Mouse (Mus musculus) yolk sac, embryonic 10.5 days (tissue): ENCODE results near the gene Fblim1.

Experiments
- DNase-seq: peaks from one replicate; pipeline ENCODE4 v3.0.0-alpha.2; 2017; ENCODE audit warnings: low spot score

The Fblim1 gene

DNA sequence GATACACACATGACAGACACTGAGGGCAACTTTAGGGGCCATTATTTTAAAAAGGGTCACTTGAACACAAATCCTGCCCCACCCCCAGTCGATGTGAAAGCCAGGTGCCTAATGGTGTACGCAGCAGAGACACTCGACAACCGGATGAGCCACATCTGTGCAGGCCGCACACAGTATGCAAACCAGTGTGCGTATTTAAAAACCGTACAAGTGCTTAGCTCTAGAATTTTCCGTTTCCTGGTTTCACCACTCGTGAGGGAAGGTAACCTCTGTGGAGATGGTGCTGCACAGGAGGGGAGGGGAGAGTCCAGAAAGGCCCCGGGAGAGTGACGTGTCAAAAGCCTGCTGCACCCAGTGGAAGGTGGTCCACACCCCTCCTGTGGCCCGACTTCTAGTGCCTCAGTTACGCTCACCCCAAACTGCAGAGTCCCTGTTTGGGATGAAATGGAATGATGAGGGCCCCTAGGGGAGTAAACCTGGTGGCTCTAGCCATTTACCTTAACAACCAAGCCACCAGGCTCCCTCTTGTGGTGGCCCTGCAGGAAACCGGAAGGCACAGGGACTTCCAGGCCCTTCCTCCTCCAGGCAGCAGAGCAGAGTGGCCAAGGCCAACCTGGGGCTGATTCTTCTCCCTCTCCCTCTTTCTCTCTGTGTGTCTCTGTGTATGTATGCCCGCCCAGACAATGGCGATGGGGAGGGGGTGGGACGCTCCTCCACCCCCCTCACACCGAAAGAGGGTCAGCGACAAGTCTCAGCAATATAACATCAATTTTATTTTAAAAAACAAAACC lies 19.3 kb upstream of the Fblim1 start:
- DNase-seq, result peak; percentile 44

DNA sequence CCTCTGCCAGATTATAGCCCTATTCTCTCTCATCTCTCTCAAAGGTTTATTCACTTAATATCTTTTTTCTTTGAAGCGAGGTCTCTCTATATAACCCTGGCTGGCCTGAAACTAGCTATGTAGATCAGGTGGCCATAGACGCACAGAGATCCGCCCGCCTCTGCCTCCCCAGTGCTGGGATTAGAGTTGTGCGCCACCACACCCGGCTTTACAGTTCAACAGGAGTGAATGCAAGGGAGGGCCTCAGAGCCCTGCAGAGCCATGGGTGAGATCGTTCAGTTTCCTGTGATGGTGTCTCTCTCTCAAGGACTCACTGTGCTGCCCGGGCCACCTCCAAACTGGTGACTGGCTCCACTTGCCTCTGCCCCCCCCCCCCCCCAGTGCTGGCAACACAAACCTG lies 18.2 kb upstream of the Fblim1 start:
- DNase-seq, result no peak

DNA sequence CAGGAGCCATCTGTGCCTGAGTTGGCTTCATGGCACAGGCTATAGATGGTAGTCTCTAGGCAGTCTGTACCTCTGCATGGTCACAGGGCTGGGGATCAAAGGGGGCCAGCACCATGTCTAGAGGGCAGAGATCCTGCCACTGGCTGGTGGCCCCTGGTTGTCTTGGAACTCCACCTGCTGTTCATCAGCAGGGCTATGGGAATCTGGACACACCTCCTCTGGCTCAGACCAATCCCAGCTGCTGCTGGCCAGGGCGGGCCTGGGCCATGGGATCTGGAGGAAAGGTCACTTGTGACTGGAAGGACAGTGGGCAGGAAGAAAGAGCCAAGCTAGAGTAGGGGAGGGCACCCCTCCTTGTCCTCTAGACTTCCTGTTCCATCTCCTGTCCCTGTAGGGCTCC lies 17.8 kb upstream of the Fblim1 start, which contains the start of gene Slc25a34:
Gene Slc25a34 (minus strand): TSS at position 156 of the 400 bp plus-strand sequence.
- peak; percentile 81 for DNase-seq

DNA sequence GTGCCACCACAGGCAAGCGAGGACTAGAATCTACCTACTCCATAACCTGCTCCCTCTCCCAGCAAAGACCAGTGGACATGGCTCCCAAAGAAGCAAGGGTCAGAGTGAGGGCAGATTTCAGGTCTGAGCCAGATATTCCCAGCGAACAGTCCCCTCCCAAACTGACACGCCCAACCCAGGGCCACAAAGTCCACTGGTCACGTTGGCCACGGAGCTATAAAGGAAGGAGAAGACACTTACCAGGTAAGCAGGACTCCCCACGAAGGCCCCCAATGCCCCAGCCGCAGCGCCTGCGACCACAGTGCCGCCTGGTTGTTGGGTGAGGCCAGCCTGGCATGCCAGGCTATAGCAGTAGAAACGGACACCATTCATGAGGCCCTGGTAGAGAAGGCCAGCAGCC lies 17.1 kb upstream of the Fblim1 start:
- peak; percentile 79 for DNase-seq

DNA sequence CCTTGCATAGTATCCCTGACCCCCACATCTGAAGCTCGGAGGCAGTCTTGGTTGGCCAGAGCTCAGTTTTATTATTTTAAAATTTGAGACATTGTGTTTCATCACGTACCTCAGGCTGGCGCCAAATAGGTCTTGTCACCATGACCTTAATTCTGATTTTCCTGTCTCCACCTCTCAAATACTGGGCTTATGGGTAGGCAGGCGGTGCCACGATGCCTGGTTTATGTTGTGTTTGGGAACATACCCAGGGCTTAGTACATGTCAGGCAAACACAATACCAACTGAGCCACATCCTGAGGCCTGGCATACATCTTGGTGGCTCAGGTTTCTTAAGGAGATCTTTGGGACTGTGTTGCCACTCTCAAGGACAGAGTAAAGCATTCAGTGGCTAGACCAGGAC lies 16.7 kb upstream of the Fblim1 start:
- no peak for DNase-seq

DNA sequence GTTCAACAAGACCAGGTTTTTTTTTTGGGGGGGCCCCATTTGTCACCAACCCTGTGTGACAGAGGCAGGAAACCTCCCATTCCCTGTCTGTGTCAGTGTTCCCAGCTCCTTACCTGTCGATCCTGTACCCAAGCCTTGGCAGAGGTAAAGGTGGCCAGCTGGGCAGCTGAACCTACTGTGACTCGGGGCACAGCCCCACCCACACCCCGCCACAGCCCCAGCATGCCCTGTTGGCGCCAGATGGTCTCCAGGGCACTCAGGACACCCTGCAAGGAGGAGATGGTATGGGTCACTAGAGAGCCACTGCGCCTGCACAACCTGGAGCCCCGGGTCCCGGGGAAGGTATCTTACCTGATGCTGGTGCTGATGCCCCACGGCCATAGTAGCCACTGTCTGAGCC lies 16.2 kb upstream of the Fblim1 start:
- DNase-seq, result no peak

DNA sequence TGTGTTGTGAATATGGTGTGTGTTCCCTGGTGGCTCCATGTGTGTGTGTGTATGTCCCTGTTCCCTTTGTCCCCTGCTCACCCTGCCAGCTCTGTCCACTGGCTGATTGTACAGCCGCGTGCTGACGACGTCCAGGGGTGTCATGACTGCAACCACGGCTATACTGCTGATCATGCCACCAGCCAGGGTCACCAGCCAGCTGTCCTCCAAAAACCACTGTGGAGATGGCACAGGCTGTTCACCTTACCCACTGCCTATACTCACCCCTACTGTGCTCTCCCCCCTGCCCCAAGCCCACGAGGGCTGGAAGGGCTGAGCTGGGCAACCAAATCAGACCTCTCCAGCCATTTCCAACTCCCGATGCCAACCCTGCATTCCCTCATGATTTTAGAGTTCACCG lies 15.4 kb upstream of the Fblim1 start:
- no peak for DNase-seq

DNA sequence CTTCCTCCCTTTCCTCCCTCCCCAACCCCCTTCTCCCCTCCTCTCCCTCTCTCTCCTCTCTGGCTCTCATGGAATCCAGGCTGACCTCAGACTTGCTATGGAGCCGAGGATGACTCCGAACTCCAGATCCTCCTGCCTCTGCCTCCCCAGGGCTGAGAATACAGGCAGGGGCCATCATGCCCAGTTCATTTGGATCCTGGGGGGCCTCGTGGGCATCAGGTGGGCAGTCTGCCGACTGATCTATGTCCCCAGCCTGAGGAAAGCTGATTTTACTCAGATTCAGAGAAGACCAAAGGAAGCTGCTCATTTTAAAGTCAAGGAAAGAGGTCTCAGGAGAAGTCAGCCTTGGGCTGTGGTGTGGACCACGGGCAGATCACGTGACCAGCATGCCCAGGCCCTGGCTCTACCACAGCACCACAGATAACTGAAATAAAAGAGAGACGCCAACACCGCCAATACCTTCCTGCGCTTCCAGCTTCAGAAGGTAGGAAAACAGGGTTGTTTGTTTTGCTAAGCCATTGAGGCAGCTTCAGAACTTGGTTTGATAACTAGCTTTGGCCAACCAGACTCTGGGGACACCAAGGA lies 13.5 kb upstream of the Fblim1 start:
- no peak for DNase-seq

DNA sequence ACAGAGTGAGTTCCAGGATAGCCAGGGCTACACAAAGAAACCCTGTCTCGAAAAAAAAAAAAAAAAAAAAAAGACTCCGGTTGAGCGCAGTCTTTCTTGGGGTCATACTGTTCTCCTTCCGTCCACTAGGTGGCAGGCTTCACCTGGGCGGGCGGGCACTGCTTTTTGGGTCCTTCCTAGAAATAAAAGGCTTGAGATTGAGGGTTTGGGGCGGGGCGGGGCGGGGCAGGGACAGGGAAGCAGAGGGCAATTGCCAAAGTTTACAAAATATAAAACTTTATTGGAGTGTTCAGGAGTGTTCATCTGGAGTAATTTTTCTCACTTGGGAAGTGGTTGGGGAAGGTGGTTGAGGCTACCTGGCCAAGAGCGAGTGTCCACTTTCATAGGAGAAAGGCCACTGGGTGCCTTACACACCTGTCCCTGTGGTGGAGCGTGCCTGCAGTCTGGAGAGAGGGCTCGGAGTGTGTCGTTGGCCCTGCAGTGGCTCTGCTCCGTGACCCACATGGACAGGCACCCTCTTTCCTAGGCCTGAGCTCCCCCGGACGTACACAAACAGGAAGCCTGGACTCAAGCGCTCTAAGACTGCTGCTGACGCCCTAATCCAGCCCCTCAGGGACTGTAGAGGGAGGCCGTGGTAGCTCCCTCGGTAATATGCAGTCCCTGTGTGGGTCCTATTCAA lies 12.8 kb upstream of the Fblim1 start, which contains the start of gene Tmem82:
Gene Tmem82 (minus strand): TSS at position 69 of the 679 bp plus-strand sequence.
- DNase-seq, result peak; percentile 48

DNA sequence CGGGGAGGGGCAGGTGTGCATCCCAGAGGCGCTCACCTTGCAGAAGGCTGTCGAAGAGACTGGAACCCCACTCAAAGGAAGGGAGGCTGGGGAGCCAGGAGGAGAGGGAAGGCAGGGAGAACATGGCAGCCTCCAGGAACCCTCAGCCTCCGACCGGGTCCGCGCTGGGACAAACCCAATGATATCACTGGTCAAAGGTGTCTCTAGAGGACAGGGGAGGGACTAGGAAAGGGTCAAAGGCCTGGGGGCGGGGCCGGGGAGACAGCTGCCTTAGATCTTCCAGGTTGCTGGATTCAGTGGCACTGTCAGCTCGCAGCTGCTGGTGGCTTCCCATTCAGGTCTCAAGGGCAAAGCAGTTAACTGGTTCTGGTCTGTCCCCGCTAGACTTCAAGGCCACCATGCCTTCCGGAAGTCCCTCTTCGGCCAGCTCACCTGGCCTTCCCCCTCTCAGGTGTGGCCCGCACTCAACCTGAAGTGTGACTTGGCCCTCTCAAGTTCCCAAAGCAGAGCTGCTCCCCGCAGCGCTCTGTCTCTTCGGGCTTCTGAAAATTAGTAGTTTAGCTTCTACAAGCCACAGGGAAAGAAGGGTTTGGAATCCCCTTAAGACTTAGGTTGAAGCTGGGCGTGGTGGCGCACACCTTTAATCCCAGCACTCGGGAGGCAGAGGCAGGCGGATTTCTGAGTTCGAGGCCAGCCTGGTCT lies 12.1 kb upstream of the Fblim1 start:
- peak; percentile 88 for DNase-seq

DNA sequence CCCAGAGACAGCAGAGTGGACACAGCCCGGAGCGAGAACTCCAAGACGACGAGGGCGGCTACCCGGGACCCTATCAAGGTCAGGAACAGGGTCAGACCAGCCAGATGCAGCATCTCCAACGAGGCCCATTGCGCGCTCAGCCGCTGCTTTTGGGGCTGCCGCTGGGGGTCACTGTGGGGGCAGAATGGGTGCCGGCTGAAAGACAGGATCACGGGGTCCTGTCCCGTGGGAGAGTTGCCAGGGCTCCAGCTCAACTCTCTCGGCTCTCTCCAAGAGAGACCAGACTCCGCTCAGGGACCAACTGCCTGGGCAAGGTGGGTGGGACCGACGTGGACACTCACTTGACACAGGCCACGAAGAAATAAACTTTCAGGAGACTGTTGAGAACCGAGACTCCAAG lies 11.4 kb upstream of the Fblim1 start:
- peak; percentile 77 for DNase-seq

DNA sequence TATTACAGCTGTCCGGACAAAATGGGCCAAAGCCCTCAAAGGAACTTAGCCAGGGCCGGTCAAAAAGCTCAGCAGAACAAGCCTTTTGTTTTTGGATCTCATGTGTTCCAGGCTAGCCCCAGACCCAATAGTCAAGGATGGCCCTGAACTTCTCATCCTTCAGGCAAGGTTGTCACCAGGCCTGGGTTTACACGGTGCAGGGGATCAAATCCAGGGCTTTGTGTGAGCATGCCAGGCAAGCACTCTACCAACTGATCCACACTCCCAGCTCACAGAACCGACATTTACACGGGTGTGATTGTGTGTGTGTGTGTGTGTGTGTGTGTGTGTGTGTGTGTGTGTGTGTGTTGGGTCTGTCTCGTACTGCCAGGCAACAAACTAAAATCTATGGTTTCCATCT lies 10.9 kb upstream of the Fblim1 start:
- DNase-seq, result no peak

DNA sequence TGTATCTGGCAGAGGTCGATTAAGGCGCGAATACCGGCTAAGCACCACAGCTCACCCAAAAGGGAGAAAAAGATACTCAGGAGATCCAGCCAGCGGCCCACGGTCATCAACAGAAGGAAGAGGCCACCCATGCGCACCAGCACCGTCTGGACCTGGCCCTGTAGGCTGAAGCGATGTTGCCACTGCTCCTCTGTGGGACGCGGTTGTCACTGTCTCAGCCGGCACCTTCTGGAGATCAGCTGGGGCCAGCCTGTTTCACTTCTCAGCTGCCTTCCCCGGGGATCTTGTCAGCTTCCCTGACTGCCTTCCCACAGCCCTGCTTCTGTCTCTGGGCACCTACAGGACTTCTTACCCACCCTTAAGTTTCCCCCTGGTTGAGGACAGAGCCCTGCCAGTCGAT lies 9.1 kb upstream of the Fblim1 start:
- DNase-seq, result no peak

DNA sequence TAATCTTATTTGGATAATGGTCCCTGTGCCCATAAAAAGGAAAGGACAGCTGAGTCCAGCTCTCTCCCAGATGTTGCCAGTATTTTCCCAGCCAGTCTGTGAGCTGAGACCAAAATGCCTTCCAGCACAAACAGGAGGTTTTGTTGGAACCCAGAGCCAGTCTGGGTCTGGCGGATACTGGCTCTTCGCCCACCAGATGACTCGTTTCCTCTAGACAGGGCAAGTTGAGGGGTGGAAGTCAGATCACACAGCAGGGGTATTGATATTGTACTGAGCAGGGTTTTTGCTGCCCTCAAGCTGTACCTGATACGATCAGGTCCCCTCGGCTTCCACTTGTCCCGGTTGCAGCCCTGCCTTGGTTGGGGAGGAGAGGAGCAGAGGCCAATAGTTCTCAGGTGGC lies 3.6 kb upstream of the Fblim1 start:
- DNase-seq, result no peak

DNA sequence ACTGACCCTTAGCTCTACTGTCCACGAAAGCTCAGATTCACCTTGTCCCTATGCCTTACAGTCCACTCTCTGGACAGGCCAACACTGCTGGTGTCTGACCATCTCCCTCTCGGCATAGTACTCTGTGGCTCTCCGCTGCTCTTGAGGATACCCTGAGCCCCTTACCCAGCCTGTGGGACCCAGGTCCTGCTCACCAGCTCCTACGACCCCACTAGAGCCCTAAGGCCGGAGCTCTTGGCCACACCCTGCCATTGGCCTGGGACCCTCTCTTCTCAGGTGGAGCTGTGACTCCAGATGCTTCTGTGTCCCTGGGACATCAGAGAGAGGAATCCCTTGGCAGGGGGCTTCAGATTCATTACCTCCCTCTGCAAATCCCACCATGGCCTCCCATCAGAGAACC lies 475 bp downstream of the Fblim1 start:
- DNase-seq, result no peak

DNA sequence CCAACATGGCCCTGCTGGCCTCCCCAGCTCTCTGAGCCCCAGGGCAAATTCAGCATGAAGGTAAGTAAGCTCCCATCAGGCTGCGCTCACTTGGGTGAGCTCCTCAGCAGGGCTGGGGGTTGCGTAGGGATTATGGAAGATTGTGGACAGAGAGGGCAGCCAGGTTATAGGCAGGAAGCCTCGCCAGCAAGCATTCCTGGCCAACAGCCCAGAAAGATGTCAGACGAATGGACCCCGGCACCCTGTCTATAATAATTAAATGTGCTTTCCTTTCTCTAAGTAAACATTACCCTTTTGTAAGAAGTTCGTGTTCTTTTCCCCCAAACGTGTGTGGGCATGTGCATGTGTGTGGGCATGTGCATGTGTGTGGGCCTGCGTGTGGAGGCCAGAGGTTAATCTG lies 1.4 kb downstream of the Fblim1 start:
- DNase-seq, result no peak

DNA sequence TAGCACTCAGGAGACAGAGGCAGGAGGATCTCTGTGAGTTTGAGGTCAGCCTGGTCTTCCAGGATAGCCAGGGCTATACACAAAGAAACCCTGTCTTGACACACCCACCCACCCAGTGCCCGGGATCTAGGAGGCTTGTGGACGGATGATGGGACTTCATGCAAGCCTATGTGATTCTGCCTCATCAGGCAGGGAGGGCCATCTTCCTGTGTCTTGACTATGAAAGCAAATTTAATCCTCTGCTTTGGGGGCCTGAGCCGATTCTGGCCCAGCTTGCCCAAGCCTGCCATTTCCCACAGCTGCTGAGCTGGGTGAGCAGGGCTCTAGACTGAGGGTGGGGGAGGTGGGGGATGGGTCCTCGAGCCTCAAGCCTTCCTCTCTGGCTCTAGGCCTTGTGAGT lies 2.0 kb downstream of the Fblim1 start:
- DNase-seq, result no peak

DNA sequence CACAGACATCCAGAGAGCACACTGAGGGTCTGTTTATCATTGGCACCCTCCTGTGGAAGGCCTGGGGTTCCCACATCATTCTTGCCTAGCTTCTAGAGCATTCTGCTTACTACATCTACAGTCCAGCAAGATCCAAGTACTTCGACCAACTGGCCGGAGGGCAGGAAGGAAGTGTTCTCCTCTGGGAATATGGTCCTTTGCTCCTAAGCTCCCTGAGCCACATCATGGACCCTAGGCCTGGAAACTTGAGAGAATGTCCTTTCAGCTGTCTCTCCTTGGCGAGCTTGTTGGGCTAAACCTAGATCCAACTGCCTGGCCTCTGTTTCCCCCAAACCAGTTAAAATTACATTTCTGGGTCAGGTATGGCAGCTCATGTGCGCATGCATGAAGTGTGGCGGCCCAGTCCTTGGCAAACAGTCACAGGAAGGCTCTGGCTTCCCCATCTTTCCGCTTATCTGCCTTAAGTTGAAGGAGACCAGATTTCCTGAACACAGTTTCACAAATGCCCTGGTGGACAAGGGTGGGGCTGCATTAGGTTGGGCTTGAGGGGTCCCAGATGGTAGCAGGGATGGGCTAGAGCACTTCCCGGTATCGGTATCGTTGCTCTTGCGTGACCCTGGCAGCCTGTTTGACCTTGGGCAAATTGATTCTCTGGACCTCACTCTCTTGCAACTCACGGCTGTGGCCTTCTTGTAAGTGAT lies 3.2 kb downstream of the Fblim1 start:
- no peak for DNase-seq

DNA sequence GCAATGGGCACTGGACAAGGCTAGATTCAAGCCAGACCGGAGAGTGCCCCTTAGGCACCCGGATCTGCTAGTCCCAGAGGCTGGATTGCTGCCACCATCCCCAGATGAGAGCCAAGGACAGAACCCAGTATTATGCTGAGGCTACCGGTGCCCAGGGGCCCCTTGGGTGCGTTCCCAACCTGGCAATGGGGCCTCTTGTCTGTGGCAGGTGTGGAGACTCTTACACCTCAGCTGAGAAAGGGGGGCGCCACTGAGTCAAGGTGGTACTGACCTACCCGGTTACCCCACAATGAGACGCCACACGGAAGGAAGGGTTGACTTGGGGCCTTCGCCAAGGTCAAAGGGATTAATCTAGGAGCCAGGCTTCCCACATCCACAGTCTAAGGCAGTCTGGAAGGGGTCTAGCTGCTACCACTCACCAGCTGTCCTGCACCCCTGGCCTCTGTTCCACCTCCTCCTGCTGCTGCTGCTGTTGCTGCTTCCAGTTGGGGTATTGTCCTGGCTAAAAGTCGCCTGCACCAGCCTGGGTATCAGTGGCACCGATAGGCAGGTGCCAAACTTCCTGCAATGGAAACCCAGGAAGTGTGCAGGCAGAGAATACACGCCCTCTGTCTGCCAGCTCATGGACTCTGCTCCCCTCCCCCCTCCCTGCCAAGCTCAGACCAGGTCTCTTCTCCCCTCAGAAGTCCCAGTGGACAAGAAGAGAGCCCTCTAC lies 4.6 kb downstream of the Fblim1 start:
- DNase-seq, result no peak

DNA sequence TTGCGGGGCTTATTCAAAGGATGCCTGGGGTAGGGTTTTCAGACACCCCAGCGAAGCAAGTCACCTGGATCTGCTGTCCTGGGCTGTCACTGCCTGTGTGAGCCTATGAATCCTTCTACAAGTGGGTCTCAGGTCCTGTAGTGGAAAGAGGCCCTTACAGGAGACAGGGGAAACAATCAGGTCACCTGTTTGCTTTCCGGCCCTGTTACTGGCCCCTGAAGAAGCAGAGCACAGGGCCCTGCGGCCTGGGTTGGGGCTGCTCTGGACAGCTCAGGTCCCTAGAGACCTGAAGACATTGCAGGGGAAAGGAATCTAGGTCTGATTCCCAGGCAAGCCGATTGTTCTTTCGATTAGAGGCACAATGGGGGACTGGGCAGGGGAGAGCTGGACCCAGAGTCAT lies 5.5 kb downstream of the Fblim1 start:
- DNase-seq, result no peak
